Mouse (Mus musculus): ENCODE results near the gene Pdhb.

DNA sequence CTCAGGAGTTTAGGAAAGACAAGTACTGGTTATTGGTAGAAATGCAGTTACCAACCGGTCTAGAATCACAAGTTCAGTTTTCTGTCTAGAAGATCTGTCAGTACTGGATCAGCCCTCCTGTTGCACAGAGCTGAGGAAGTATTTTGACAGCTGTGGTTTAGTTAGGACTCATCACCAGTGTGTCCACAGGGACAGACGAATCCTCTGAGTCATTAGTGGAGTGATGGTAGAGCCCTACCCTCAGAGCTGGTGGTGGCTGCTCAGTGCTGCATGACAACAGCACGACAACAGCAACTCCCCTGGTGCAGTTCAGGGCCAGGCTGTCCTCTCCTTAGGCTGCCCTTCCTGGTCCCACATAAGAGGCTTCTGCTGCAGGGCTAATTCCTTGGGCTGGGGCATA lies 18.8 kb downstream of the Pdhb start:
- TF ChIP-seq CTCF (IDR thresholded peaks at IDR 0.05; ENCODE audit: insufficient read depth, low read length) (no peak), POLR2A (IDR thresholded peaks at IDR 0.05; ENCODE audit: borderline replicate concordance, extremely low read depth, low read depth, low read length) (no peak)

Measured in lung, adult 2 months (tissue).